Mouse (Mus musculus): ENCODE measurements around the gene 1700029F12Rik.
A peak's percentile ranks its signal among the peaks of the same experiment; 100 is the strongest.
"Not testable (repeated sequence)": the region's sequence is repeated elsewhere in the genome, so short reads cannot be mapped to it uniquely, and the experiment has no call there.

1700029F12Rik gene

DNA sequence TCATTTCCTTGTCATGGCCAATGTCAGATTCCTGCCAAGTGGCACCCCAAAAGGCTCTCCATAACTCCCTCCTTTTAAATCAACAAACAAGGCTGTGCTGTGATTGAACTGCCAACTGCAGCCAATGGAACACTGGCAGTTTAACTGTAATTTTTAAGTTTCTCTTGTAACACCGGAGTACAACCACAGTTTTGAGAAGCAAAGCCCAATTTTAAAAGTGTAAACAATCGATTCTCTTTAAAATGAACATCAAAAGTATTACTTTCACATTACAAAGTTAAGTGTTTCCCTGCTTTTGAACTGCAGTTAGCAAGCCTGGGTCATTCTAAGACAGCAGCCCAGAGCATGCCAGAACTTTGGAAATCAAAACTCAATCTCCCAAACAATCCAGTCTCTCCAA, at the start of gene 1700029F12Rik:
Gene 1700029F12Rik (minus strand): TSS at position 101 of the 400 bp plus-strand sequence.
- DNase-seq (ENCODE audit: low spot score in 2 of 2), result no peak

DNA sequence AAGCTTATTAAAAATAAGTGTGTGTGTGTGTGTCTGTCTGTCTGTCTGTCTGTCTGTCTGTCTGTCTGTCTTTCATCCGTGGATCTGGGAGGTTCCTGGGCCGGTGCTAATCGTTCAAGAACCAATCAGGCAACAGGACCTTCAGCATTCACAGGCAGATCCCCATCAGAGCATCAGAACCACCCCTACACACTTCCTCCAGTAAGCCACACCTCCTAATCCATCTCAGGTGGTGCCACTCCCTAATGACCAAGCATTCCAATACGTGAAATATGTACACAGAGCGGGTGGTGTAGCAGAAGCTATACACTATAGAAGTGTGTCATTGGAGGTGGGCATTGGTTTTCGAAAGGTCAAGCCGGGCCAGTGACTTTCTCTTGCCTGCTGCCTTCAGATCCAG, 48.3 kb upstream of the 1700029F12Rik start:
- no peak for DNase-seq (ENCODE audit: low spot score in 2 of 2)

DNA sequence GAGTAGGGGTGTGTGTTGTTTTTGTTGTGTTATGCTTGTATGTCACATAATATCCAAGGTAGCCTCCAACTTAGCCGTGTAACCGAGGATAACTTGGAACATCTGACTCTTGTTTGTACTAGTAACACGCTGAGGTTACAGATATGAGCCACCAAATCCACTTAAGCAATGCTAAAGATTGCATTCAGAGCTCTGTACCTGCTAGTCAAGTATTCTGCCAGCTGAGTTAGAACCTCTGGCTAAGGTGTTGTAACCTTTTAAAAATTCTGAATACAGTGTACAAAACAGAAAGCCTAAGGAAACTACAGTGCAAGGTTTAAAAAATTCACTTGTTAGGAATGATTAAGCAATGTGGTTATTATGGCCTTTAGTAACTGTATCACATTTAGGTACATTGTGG, 46.5 kb upstream of the 1700029F12Rik start:
- no peak for DNase-seq (ENCODE audit: low spot score in 2 of 2)

DNA sequence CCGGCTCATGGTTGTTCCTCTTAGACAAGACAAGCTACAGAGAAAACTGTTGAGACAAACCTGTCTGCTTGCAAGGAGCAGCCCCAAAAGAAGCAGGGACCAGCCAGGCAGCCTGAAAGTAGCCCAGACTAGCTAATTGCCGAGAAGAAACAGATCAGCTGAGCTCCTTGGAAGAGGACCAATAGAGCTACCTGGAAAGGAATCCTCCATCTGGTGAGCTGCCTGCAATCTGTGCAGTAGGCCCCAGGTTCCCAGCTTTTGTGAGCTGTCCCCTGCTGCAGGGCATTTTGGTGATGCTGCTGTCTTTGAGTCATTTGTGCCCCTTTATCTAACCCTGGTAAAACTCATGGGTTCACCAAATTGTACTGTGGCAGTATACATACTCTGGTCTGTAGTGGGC, 46.0 kb upstream of the 1700029F12Rik start:
- no peak for DNase-seq (ENCODE audit: low spot score in 2 of 2)

DNA sequence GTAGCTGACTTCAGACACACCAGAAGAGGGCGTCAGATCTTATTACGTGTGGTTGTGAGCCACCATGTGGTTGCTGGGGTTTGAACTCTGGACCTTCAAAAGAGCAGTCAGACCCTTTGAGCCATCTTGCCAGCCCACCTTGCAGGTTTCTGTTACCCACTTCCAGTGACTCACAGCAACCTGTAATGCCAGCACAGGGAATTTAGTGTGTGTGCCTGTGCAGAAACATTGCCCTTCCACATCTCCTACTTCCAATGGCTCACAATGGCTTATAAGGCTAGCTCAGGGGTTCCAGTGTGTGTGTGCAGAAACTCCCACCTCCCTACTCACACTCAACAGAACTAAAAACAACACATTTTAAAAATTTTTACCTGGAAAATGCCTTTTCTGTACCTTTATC, 43.4 kb upstream of the 1700029F12Rik start:
- no peak for DNase-seq (ENCODE audit: low spot score in 2 of 2)

DNA sequence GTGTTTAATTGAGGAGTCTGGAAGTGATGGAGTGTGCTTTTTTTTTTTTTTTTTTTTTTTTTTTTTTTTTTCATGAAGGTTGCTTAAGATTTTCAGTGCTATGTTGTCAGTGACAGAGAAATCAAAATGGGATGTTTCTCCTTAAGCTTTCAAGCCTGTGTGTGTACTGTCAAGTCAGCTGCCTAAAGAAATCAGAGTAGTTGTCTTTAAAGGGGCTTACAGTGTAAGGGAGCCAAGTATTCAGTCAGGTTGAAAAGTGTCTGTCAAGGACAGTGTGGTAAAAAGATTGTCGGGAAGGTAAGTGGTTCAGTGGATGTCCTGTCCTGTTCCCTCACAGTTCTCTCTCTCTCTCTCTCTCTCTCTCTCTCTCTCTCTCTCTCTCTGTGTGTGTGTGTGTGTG, 39.3 kb upstream of the 1700029F12Rik start:
- no peak for DNase-seq (ENCODE audit: low spot score in 2 of 2)

DNA sequence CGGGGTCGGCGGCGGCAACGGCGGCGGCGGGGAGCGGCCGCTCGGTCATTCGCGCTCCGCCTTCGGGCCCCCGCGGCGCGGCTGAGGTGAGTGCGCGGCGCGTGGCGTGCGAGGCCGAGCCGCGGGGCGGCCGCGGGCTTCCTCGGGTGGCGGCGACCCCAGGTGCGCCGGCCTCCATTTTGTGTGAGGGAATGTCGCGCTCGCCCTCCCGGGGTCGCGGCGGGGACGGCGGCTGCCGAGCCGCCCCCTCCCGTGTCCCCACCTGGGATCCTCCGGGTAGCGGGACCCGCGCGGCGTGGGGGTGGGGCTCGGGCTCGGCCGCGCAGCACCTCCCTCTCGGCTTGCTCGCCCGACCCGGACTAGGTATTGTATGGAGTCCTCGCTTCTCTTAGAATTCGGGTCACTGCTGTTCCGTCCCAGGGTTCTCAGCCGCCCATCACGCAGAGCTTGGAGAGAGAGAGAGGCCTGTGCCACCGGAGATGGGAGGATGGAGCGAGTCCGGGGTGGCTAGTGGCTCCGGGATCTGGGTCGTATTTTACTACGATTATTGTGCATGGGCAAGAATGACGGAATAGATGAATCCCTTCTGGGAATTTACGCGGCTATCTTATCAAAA, 37.6 kb upstream of the 1700029F12Rik start:
- DNase-seq (ENCODE audit: low spot score in 2 of 2), result peak; percentile 22 to 38

DNA sequence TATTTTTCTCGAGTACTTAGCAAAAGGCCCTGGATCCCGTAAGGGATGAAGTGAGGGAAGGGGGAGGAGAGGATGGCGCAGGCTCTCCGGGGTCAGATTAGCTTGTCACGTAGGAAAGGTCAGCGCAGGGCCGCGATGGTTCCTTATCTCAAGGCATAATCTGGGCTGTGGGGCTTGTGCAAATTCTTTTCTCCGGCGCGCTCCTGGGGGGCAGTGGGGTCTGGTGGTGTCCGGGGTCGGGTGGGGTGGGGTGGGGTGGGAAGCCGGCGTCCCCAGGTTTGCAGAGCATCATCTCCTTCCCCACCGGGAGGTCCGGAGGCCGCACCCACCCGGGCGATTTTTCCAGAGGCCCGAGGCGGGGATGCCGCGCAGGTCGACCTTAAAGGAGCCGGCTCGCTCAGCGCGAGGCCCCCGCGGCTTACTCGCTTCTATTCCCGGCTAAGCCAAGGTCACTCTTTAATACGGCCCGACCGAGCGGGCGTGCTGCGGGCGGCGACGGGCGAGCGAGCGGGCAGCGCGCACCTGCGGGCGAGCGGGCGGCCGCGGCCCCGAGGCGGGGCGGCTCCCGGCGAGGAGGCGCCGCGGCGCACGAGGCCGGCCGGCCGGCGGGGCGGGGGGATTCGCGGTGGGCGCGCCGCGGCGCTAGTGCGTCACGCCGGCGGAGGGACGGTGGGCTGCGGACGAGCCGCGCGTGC, 36.9 kb upstream of the 1700029F12Rik start:
- peak in 1 of 2 experiments; percentile 24 for DNase-seq (ENCODE audit: low spot score in 2 of 2)

DNA sequence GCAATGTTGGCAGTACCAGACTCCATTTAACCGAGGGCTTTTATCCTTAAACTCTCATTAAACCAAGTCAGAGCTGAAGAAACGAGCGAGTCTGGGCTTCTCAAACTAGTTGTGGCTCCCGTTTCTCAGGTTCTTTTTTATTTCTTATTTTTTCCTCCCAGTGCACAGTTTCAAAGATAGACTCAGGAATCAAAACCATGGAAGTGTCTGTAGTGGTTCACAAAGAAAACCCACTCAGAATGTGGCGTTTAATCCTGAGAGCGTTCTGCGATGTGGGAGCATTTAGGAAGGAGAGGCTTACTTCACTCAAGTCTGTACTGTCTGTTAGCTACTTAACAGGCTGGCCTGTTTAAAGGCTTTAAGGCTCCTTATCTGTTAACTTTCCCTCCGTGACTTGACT, 34.0 kb upstream of the 1700029F12Rik start:
- no peak for DNase-seq (ENCODE audit: low spot score in 2 of 2)

DNA sequence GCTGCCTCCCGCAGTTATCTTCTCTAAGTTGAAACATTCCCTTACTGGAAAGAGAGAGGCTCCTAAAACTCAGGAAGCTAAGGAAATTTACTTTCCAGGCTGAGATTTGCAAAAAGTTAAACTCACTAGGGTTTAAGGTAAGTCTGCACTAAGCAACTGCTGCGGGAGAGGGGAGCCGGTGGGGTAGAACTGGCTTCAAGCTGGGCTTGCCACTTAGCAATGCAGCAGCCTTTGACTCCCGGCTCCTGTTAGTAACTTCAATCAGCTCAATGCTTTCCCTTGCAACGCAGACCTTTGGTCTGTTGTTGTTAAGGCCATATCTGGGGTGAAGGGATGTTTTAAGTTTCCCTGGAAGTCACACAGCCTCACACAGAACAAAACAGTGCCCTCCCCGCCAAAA, 33.5 kb upstream of the 1700029F12Rik start:
- DNase-seq (ENCODE audit: low spot score in 2 of 2), result no peak

DNA sequence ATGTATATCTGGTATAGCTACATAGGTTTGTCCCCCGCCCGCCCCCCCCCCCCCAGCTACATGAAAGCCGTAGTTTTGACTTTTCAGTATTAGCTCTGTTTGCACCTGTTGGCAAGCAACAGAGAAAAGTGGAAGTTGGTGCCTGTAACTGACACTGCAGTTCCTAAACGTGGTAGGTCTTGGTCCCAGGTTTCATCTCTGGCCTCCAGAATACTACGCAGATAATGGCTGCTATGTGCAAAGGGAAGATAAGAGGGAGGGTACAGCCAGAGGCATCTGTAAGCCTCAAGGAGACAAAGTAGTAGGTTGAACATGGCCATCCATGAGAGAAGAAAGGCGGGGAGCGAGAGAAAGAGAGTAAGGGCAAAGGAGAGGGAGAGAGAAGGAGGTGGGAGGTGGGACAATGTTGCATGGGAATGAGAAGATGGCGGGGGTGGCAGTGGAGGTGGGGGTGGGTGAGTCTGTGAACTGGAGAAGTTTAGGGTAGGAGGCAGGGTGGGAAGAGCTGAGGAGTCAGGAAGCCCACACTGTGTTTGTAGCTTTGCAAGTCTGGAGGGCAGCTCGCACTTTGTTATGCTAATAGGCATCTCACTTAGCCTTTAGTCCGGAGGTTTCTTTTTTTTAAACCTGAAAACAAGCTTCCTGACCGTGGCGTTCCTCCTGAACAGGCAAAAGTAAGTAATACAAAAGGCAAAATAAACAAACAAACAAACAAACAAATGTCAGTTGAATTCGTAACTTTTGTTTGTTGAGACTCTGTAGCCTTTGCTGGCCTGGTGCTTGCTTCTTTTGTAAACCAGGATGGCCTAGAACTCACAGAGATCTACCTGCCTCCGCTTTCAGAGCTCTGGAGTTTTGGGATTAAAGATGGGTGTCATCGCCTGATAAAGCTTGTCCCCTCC, 32.7 kb upstream of the 1700029F12Rik start, which contains the start of gene Fam169a:
Gene Fam169a (plus strand): TSS at position 638 of the 902 bp plus-strand sequence.
- no peak for DNase-seq (ENCODE audit: low spot score in 2 of 2)

DNA sequence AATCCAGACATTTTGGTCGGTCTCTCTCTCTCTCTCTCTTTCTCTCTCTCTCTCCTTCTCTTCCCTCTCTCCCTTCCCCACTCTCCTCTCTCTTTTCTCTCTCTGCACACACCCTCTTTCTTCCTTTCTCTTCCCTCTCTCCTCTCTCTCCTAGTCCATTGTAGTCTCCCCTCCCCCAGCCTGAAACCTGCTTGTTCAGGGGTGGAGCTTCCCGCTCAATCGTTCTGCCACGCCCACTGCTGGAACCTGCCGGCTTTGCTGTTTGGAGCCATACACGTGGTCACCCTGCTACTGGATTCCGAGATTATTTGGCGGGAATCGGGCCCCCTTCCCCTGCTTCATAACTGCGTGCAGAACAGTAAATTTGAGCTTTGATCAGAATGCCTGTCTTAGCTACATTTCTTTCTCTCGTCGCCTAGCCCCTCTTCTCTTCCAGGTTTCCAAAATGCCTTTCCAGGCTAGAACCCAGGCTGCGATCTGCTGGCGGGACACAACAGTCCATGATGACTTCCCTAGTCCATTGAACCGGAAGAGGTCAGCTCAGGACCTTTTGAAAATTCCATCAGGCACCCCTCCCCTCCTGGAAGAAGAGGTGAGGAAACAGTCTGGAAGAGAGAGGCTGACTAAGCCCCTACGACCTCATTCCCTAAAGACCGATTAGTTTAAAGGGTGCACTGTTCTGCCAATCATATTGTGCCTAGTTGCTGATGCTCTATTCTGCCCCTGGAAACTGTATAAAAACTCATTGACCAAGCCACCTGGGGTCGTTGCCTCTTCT, 30.9 kb upstream of the 1700029F12Rik start:
- not testable (repeated sequence) for DNase-seq (ENCODE audit: low spot score in 2 of 2)

DNA sequence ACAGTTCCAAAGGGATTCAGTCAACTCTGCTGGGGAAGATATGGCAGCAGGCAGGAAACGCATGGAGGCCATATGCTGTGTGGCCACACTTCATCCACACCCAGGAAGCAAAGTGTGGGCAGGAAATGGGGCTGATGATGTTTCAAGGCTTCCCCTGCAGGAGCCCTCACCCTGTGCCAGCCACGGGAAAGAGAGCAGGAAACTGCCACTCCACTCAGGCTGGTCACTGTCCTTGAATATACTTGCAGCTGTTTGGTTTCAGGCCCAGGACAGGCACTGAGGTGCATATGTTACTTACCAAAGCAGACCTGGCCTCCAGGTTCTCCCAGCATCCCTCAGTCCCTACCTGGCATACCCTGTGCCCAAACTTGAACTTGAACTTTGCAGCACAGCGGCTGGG, 30.3 kb upstream of the 1700029F12Rik start:
- DNase-seq (ENCODE audit: low spot score in 2 of 2), result no peak

DNA sequence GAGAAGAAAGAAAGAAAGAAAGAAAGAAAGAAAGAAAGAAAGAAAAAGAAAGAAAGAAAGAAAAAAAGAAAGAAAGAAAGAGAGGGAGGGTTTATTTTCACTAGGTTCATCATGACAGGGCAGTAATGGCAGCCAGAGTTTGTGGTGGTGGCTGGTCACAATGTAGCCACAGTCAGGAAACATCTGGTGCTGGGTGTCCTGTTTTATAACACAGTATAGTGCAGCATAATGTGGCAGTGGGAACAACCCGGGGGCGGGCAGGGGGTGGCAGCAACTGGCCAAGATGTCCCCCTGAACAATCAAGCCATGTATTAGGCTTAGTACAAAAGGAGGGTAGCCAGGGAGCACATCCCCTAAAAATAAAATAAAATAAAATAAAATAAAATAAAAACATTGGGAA, 29.3 kb upstream of the 1700029F12Rik start:
- no peak for DNase-seq (ENCODE audit: low spot score in 2 of 2)

DNA sequence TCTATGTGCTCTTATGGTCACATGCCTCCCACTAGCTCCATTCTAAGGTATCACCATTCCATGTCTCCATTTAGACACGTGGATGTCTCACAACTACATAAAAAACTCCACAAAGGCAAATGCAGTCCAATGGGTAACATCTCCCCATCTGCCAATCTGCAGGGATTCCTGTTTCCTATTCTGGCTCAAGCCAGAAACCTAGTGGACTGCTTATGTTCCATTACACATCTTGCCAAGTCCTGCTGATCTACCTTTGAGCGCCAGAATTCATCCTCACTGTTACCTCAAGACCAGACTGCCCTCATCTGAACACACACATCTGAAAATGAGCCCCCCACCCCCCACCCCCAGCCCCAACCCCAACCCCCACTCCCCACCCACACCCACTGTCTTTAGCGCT, 28.0 kb upstream of the 1700029F12Rik start:
- no peak for DNase-seq (ENCODE audit: low spot score in 2 of 2)

DNA sequence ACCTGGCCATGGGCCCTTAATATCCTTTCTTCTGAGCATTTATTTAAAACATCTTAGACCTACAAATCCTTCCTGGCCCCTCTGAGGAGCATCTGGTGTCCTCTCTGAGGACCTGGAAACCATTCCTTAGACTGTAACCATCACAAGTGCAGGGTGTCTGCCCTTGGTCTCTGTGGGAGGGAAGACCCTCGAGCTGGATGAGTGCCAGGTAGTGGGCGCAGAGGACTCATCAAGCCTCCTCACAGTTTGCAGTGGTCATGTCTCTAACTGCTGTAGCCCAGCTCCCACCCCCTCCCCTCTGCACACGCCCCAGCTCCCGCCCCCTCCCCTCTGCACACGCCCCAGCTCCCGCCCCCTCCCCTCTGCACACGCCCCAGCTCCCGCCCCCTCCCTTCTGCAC, 26.2 kb upstream of the 1700029F12Rik start:
- no peak for DNase-seq (ENCODE audit: low spot score in 2 of 2)

DNA sequence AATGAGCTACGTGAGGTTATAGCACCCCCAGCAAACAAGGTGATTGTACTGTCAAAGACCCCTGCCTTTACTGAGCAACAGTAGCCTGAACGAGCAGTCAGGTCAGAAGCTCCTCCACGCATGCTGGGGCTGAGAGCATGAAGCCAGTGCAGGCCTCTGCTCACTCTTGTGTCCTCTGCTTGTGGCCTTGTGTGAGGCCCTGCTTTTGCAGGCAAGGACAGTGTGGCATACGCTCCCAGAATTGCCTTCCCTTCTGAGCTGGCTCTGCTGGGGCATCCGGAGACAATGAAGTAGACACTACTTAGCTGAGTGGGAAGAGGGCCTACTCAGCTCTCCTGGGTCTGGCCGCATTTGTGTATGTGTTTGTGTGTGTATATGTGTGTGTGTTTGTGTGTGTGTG, 25.6 kb upstream of the 1700029F12Rik start:
- DNase-seq (ENCODE audit: low spot score in 2 of 2), result no peak

DNA sequence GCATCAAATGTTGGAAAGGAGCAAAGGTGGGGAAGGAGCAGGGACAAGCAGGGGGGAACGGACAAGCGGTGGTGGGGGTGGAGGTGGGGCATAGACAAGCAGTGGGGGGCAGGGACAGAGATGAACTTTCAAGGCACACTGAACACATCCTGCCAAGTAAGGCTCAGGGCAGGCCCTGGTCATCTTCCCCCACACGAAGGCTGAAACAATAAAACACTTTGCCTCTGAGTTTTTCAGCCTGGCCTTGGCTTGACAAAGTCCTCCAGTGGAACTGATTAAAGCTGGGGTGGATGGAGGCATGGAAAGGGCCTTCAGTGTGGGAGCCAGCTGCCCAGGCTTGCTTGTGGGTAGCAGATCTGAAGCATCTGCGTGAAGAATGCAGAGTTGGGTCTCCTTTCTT, 23.7 kb upstream of the 1700029F12Rik start:
- DNase-seq (ENCODE audit: low spot score in 2 of 2), result no peak

DNA sequence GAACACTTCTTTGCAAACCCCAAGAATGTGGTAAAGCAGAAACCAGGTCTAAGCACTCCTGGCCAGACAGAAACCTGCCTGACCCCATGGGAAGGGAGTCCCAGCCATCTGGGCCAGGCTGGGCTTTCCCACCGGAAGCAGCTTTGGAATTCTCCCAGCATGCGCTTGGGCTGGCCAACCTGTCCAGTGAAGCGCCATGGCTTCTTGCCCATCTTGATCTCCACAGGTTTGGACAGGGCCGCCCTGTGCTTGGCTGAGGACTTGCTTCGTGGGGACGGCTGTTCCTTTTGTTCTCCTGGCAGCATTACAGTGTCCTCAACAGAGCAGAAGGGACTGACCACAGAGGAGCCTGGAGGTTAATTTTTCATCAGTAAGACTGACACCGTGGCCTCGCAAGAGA, 19.7 kb upstream of the 1700029F12Rik start:
- no peak for DNase-seq (ENCODE audit: low spot score in 2 of 2)

DNA sequence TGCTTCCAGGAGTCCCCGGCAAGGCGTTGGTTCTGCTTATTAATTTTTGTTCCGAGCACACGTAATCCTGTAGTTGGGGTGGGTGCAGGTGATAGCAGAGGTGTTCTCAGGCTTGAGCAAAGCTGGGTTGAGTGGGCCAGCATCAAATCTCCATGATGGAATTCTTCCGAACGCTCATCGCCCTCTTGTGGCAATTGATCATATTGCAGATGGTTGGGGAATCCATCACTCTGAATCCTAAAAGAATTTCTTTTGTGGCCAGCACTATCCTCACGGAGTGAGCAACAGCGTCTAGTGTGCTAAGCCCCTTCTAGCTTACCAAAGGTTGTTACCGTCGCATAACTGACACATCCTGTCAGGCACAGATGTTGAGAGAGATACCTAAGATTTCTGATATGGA, 18.5 kb upstream of the 1700029F12Rik start:
- peak in 1 of 2 experiments; percentile 69 for DNase-seq (ENCODE audit: low spot score in 2 of 2)

DNA sequence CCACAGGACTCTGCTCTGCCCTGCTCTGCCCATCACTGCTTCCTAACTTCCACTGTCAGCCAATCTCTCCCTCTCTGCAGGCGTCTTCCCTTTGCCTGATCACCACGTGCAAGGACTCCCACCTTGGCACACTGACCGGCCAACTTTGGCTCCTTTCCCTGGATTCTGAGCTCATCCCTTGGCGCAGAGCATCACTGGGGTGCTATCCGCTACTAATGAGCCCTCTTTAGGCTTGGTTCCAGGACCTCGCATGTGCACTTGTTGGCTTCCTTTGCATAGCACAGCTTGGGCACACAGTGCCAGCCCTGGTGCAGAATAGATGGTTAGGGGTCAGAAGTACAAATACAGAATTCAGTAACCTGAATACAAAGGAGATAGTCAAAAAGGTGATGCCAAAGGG, 17.0 kb upstream of the 1700029F12Rik start:
- DNase-seq (ENCODE audit: low spot score in 2 of 2), result peak in 1 of 2 experiments; percentile 26

DNA sequence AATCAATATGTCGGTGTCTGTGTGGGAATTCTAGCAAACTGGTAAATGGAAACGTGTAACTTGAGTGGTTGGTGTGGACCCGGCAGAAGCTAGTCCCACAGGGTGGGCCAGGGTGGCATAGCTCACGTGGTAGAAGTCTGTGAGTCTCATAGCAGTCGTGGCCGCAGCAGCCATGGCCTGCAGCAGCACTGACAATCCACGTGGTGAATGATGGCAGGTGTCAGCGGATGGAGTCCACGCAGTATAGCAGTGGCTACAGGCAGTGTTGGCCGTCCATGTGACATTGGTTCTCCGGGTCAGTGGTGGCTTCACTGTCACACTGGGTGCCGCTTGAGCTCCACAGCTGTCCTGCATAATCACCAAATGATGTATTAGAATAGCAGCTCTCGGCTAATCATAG, 4.1 kb downstream of the 1700029F12Rik start:
- DNase-seq (ENCODE audit: low spot score in 2 of 2), result no peak
